Mouse (Mus musculus) splenic B cell, adult 2 months (primary cell): Measurements from ENCODE around the gene Dram2.

Experiments used
- DNase-seq: peaks from one replicate; pipeline ENCODE4 v3.0.0-alpha.2; 2011; ENCODE audit warnings: low read depth, low spot score
- H3K27me3 ChIP-seq: 2 replicates; pipeline ENCODE4 v1.6.1; 2012; ENCODE audit warnings: mild to moderate bottlenecking, low read length, moderate library complexity, mixed read lengths; ENCODE audit not compliant: control insufficient read depth, poor library complexity, insufficient read depth, severe bottlenecking
- H3K36me3 ChIP-seq: 2 replicates; pipeline ENCODE4 v1.6.1; 2012; ENCODE audit warnings: mild to moderate bottlenecking, low read length, moderate library complexity, mixed read lengths; ENCODE audit not compliant: control insufficient read depth, poor library complexity, insufficient read depth, severe bottlenecking

The Dram2 gene

GRCm38 (mm10) chr3:106547171-106547923, at the start of gene Dram2, which contains the start of gene Cept1:
Dram2 (plus strand) TSS chr3:106547798.
Cept1 (minus strand) TSS chr3:106547802.
- Histone ChIP-seq H3K36me3 (peaks cover 3% of the 10 kb centered on the region; the same call in 1 of the 2 replicates), H3K27me3 (no peaks in the 10 kb centered on the region)
- DNase-seq: peak; percentile 94

GRCm38 (mm10) chr3:106500510-106500909, 47.1 kb upstream of the Dram2 start:
- DNase-seq: no peak
- Histone ChIP-seq H3K27me3 (no peaks in the 10 kb centered on the region), H3K36me3 (peaks cover 28% of the 10 kb centered on the region)

GRCm38 (mm10) chr3:106502892-106503291, 44.7 kb upstream of the Dram2 start:
- H3K36me3 ChIP-seq: peaks cover 28% of the 10 kb centered on the region
- H3K27me3 ChIP-seq: no peaks in the 10 kb centered on the region
- DNase-seq: no peak

GRCm38 (mm10) chr3:106510669-106511068, 36.9 kb upstream of the Dram2 start:
- DNase-seq: no peak
- Histone ChIP-seq H3K36me3 (no peaks in the 10 kb centered on the region), H3K27me3 (no peaks in the 10 kb centered on the region)

- H3K36me3 ChIP-seq: no peaks in the 10 kb centered on the region
- H3K27me3 ChIP-seq: no peaks in the 10 kb centered on the region
- no peak for DNase-seq
These were observed 32.6 kb upstream of the Dram2 start for GRCm38 (mm10) chr3:106515016-106515415.

GRCm38 (mm10) chr3:106522730-106523129, 24.9 kb upstream of the Dram2 start:
- no peak for DNase-seq
- H3K36me3 ChIP-seq: no peaks in the 10 kb centered on the region
- H3K27me3 ChIP-seq: no peaks in the 10 kb centered on the region

- Histone ChIP-seq H3K36me3 (no peaks in the 10 kb centered on the region), H3K27me3 (no peaks in the 10 kb centered on the region)
- no peak for DNase-seq
These were observed 21.2 kb upstream of the Dram2 start for GRCm38 (mm10) chr3:106526411-106526810.

- no peak for DNase-seq
These were observed 19.6 kb upstream of the Dram2 start for GRCm38 (mm10) chr3:106528032-106528431.

GRCm38 (mm10) chr3:106533277-106533676, 14.3 kb upstream of the Dram2 start:
- peaks cover 4% of the 10 kb centered on the region; the same call in 1 of the 2 replicates for H3K36me3 ChIP-seq
- DNase-seq: no peak
- H3K27me3 ChIP-seq: no peaks in the 10 kb centered on the region

More at GRCm38 (mm10) chr3:106528032-106528431, 19.6 kb upstream of the Dram2 start:
- Histone ChIP-seq H3K27me3 (no peaks in the 10 kb centered on the region), H3K36me3 (no peaks in the 10 kb centered on the region)

GRCm38 (mm10) chr3:106544721-106545316, 2.8 kb upstream of the Dram2 start:
- DNase-seq: peak; percentile 64
- Histone ChIP-seq H3K36me3 (no peaks in the 10 kb centered on the region), H3K27me3 (no peaks in the 10 kb centered on the region)

- peaks cover 3% of the 10 kb centered on the region; the same call in 1 of the 2 replicates for H3K36me3 ChIP-seq
- DNase-seq: peak; percentile 32
- H3K27me3 ChIP-seq: no peaks in the 10 kb centered on the region
These were observed 434 bp downstream of the Dram2 start for GRCm38 (mm10) chr3:106547924-106548539.

GRCm38 (mm10) chr3:106548971-106549370, 1.4 kb downstream of the Dram2 start:
- no peak for DNase-seq
- H3K36me3 ChIP-seq: peaks cover 3% of the 10 kb centered on the region; the same call in 1 of the 2 replicates

GRCm38 (mm10) chr3:106553411-106553810, 5.8 kb downstream of the Dram2 start:
- DNase-seq: peak; percentile 74
- no peaks in the 10 kb centered on the region for H3K27me3 ChIP-seq
- H3K36me3 ChIP-seq: peaks cover 15% of the 10 kb centered on the region

More at GRCm38 (mm10) chr3:106548971-106549370, 1.4 kb downstream of the Dram2 start:
- no peaks in the 10 kb centered on the region for H3K27me3 ChIP-seq

GRCm38 (mm10) chr3:106555743-106556250, 8.2 kb downstream of the Dram2 start:
- no peaks in the 10 kb centered on the region for H3K27me3 ChIP-seq
- DNase-seq: no peak

GRCm38 (mm10) chr3:106558271-106558670, 10.7 kb downstream of the Dram2 start:
- DNase-seq: no peak
- no peaks in the 10 kb centered on the region for H3K27me3 ChIP-seq
- peaks cover 15% of the 10 kb centered on the region for H3K36me3 ChIP-seq

More at GRCm38 (mm10) chr3:106555743-106556250, 8.2 kb downstream of the Dram2 start:
- peaks cover 15% of the 10 kb centered on the region for H3K36me3 ChIP-seq
